Mouse (Mus musculus) erythroblast, embryonic 14.5 days (primary cell): Measurements from ENCODE around the gene Zfp366.

Experiments used
- GATA1 ChIP-seq: IDR thresholded peaks from 2 replicates; pipeline ENCODE4 v1.6.1; 2012; ENCODE audit warnings: low read length, inconsistent platforms, mixed read lengths
- TAL1 ChIP-seq: IDR thresholded peaks from 3 replicates; pipeline ENCODE4 v1.6.1; 2012; ENCODE audit warnings: low read length, inconsistent platforms, mixed read lengths

DNA sequence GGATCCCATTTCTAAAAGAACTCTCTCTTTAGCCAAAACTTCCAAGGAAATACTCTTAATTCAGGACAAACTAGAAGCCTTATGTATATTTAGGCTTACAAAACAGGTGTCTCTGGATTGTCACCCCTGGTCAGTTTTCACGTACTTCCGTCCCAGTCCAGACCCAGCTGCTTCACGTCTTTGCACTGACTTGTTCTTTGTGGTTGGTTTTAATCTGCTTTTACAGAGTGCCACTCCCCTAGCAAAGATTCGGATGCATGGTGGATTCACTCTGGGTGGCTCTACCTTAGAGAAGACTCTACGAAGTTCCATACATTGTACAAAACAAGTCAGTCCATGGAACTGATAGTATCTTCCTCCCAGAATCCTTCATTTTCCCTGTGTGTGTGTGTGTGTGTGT, 25.2 kb downstream of the Zfp366 start:
- TF ChIP-seq GATA1 (no peak), TAL1 (no peak)
